Mouse (Mus musculus): ENCODE measurements around the gene Gm18596.

DNA sequence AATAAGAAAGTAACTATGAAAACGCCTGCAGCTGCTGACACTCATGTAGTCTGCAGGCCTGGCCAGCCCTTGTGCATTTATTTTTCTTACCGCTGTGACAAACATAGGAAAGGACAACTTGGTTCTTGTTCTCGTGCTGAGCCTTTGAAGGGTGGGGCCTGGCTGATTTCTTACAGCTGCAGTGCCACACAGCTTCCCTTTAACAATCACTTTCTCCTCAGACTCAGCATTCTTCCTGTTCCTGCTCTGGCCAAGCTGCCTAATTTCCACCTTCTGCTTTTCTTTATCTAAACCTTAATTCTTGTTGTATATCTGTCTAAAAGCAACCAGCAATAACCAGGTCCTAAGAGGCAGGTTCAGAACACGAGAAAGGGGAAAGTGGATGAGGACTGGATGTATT, 28.7 kb downstream of the Gm18596 start:
- TF ChIP-seq EP300 (IDR thresholded peaks at IDR 0.05; ENCODE audit: low read depth), result no peak
- no peak for TF ChIP-seq CTCF (IDR thresholded peaks at IDR 0.05; ENCODE audit: low read depth)
